Mouse (Mus musculus) frontal cortex, adult (tissue): ENCODE data around the gene Wnt10a.

Experiments
- ATAC-seq: cut with Nextera tagmentation; 2 replicates; pipeline ENCODE4 v1.9.2; 2017; ENCODE audit warnings: mild to moderate bottlenecking, moderate library complexity, mixed read lengths; ENCODE audit not compliant: low TSS enrichment

Wnt10a gene

GRCm38 (mm10) chr1:74784041-74784759 lies 7.1 kb upstream of the Wnt10a start:
- ATAC-seq, result peak; percentile 19; the same call in 1 of the 2 replicates

GRCm38 (mm10) chr1:74787846-74788245 lies 3.5 kb upstream of the Wnt10a start:
- ATAC-seq, result peak; percentile 50

GRCm38 (mm10) chr1:74788603-74789176 lies 2.6 kb upstream of the Wnt10a start:
- no peak for ATAC-seq

- ATAC-seq, result no peak
Observed at GRCm38 (mm10) chr1:74790095-74790494, 1.2 kb upstream of the Wnt10a start.

- peak; percentile 34; the same call in 1 of the 2 replicates for ATAC-seq
Observed at GRCm38 (mm10) chr1:74792831-74793660, 1.7 kb downstream of the Wnt10a start.

GRCm38 (mm10) chr1:74794487-74795144 lies 3.3 kb downstream of the Wnt10a start:
- peak; percentile 28; the same call in 1 of the 2 replicates for ATAC-seq

- ATAC-seq, result no peak
Observed at GRCm38 (mm10) chr1:74795145-74795529, 3.8 kb downstream of the Wnt10a start.

- ATAC-seq, result no peak
Observed at GRCm38 (mm10) chr1:74797459-74797858, 6.1 kb downstream of the Wnt10a start.

- peak; percentile 45 for ATAC-seq
Observed at GRCm38 (mm10) chr1:74800424-74800888, 9.1 kb downstream of the Wnt10a start.

GRCm38 (mm10) chr1:74801631-74802140 lies 10.4 kb downstream of the Wnt10a start:
- ATAC-seq, result no peak

- ATAC-seq, result peak; percentile 28
Observed at GRCm38 (mm10) chr1:74802795-74803656, 11.7 kb downstream of the Wnt10a start.

GRCm38 (mm10) chr1:74804211-74804870 lies 13.0 kb downstream of the Wnt10a start:
- no peak for ATAC-seq

- ATAC-seq, result no peak
Observed at GRCm38 (mm10) chr1:74805340-74805835, 14.1 kb downstream of the Wnt10a start.

GRCm38 (mm10) chr1:74805843-74806242 lies 14.5 kb downstream of the Wnt10a start:
- no peak for ATAC-seq

GRCm38 (mm10) chr1:74806360-74807311 lies 15.3 kb downstream of the Wnt10a start:
- ATAC-seq, result peak; percentile 20; the same call in 1 of the 2 replicates

GRCm38 (mm10) chr1:74807551-74808071 lies 16.3 kb downstream of the Wnt10a start:
- no peak for ATAC-seq

GRCm38 (mm10) chr1:74808078-74808477 lies 16.8 kb downstream of the Wnt10a start:
- peak; percentile 50 for ATAC-seq

- ATAC-seq, result no peak
Observed at GRCm38 (mm10) chr1:74809007-74809406, 17.7 kb downstream of the Wnt10a start.
